Mouse (Mus musculus): Measurements from ENCODE around the gene Frat2. TPM values are rescaled to one million over a fixed set of nuclear protein-coding genes. Genes with fewer than 3 reads are reported as not detected.
A peak's percentile ranks its signal among the peaks of the same experiment; 100 is the strongest.

Gene Frat2
- polyA plus RNA-seq (2012; rRNA removed) = 14.6 and 16.5 TPM in 2 replicates

GRCm38 (mm10) chr19:41847992-41848851, at the start of gene Frat2:
TSS of gene Frat2 (minus strand) at chr19:41848132.
- peak; percentile 98 for DNase-seq (ENCODE audit: low read depth)
- TF ChIP-seq POLR2A (IDR thresholded peaks at IDR 0.05; ENCODE audit: borderline replicate concordance, extremely low read depth, insufficient read depth, insufficient read length, poor library complexity, severe bottlenecking) = peak; percentile 46; the same call in 1 of the 2 replicates
- TF ChIP-seq CTCF (IDR thresholded peaks at IDR 0.05; ENCODE audit: borderline replicate concordance, extremely low read depth, insufficient read depth, insufficient read length) = no peak

GRCm38 (mm10) chr19:41896319-41896711, 48.4 kb upstream of the Frat2 start:
- TF ChIP-seq POLR2A (IDR thresholded peaks at IDR 0.05; ENCODE audit: borderline replicate concordance, extremely low read depth, insufficient read depth, insufficient read length, poor library complexity, severe bottlenecking) = no peak

DNA sequence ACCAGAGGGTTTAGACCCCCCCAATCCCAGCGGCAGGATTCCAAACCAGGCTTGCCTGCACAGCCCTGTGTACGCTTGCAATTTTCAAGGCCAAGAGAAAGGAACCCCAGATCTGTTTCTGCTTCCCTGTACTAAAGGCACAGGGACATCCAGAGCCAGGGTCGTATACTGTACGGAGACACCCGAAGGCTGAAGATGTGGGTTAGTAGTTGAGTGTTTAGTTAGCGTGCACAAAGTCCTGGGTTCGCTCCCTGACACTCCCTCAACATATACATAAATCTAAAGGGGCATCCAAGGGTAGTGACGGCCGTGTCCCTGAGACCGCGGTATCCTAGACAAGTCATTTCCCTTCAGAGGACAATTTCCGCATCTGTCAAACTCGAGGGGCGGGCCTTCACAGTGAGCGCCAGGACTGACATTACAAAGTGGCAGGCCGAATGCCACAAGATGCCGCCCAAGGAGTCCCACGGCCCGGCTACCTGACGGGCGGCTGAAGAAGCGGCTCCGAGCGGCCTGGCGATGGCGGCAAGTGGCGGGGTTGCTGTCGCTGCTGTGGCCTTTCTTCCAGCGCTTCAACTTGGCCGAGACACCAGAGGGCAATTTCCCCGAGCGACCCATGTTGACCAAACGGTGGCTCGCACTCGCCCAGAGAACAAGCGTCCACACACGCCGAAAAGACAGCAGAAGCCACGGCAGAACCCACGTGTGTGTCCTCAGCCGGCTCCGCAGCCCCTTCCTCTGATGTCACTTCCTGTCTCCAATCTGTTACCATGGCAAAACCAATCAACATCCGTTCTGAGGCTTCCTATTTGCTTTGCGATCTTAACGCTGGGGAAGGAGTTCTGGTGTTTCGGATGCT, 47.8 kb upstream of the Frat2 start, which contains the start of gene Rrp12:
Gene Rrp12 (minus strand): TSS at position 714 of the 859 bp plus-strand sequence.
- TF ChIP-seq POLR2A (IDR thresholded peaks at IDR 0.05; ENCODE audit: borderline replicate concordance, extremely low read depth, insufficient read depth, insufficient read length, poor library complexity, severe bottlenecking) (no peak; the same call in 1 of the 2 replicates), CTCF (IDR thresholded peaks at IDR 0.05; ENCODE audit: borderline replicate concordance, extremely low read depth, insufficient read depth, insufficient read length) (no peak)

More at GRCm38 (mm10) chr19:41896319-41896711, 48.4 kb upstream of the Frat2 start:
- no peak for DNase-seq (ENCODE audit: low read depth)

GRCm38 (mm10) chr19:41894959-41895358, 47.0 kb upstream of the Frat2 start:
- no peak for TF ChIP-seq CTCF (IDR thresholded peaks at IDR 0.05; ENCODE audit: borderline replicate concordance, extremely low read depth, insufficient read depth, insufficient read length)
- no peak for TF ChIP-seq POLR2A (IDR thresholded peaks at IDR 0.05; ENCODE audit: borderline replicate concordance, extremely low read depth, insufficient read depth, insufficient read length, poor library complexity, severe bottlenecking)

More for the DNA sequence above, 47.8 kb upstream of the Frat2 start, which contains the start of gene Rrp12:
- DNase-seq (ENCODE audit: low read depth) = peak; percentile 97

GRCm38 (mm10) chr19:41888191-41888590, 40.3 kb upstream of the Frat2 start:
- no peak for TF ChIP-seq POLR2A (IDR thresholded peaks at IDR 0.05; ENCODE audit: borderline replicate concordance, extremely low read depth, insufficient read depth, insufficient read length, poor library complexity, severe bottlenecking)
- no peak for TF ChIP-seq CTCF (IDR thresholded peaks at IDR 0.05; ENCODE audit: borderline replicate concordance, extremely low read depth, insufficient read depth, insufficient read length)
- DNase-seq (ENCODE audit: low read depth) = no peak

More at GRCm38 (mm10) chr19:41894959-41895358, 47.0 kb upstream of the Frat2 start:
- DNase-seq (ENCODE audit: low read depth) = no peak

DNA sequence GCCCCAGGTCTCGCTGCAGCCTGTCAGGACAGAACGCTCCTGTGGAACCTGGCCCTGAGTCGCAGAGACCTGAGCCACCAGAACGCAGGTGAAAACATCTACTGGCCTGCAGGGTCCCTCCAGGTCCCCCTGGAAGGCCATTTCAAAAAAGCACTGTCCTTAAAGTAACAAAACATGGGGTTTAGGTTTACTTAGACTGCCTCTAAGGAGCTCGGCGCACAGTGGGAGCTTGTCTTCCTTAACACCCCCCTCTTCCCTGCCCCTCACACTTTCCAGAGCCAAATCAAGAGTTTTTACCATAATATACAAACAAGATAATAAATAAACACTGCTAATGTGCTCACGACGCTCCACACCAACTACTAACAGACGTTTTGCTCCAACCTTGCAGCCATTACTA, 36.0 kb upstream of the Frat2 start:
- no peak for TF ChIP-seq CTCF (IDR thresholded peaks at IDR 0.05; ENCODE audit: borderline replicate concordance, extremely low read depth, insufficient read depth, insufficient read length)
- TF ChIP-seq POLR2A (IDR thresholded peaks at IDR 0.05; ENCODE audit: borderline replicate concordance, extremely low read depth, insufficient read depth, insufficient read length, poor library complexity, severe bottlenecking) = no peak
- DNase-seq (ENCODE audit: low read depth) = no peak

DNA sequence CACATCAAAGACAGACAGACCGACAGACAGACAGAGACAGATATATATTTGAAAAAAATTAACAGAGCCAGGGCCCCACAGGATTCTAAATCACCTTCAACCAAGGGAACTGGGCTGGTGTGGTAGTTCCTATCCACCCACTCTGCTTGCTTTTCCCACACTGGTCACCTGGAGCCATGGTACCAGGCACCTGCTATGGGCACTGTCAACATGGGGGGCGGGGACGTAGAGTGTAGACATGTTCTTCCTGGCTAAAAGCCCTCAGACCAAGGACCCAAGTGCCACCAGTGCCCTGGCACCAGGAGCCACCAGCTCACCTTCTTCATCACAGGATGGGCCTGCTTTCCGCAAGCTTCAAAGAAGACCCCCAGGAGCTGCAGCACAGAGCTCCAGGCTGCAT, 33.9 kb upstream of the Frat2 start:
- TF ChIP-seq CTCF (IDR thresholded peaks at IDR 0.05; ENCODE audit: borderline replicate concordance, extremely low read depth, insufficient read depth, insufficient read length) = no peak
- no peak for DNase-seq (ENCODE audit: low read depth)

DNA sequence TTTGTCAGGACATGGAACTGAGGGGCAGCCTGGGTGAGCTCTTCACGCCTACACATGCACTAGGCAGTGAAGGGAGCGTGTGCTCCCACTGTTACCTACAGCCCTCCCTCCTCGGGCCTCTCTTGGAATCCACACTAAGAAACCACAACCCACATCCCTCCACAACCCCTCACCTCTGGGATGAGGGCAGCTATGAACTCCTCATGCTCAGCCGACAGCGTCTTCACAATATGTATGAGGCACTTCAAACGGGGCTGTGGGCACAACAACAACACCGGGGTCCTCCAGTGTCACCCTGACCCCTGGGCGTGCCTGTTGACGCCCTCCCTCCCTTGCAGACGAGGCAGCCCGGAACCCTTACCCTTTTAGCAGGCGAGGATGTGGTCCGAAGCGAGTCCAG, 26.4 kb upstream of the Frat2 start:
- DNase-seq (ENCODE audit: low read depth) = no peak
- TF ChIP-seq POLR2A (IDR thresholded peaks at IDR 0.05; ENCODE audit: borderline replicate concordance, extremely low read depth, insufficient read depth, insufficient read length, poor library complexity, severe bottlenecking) (no peak), CTCF (IDR thresholded peaks at IDR 0.05; ENCODE audit: borderline replicate concordance, extremely low read depth, insufficient read depth, insufficient read length) (no peak)

DNA sequence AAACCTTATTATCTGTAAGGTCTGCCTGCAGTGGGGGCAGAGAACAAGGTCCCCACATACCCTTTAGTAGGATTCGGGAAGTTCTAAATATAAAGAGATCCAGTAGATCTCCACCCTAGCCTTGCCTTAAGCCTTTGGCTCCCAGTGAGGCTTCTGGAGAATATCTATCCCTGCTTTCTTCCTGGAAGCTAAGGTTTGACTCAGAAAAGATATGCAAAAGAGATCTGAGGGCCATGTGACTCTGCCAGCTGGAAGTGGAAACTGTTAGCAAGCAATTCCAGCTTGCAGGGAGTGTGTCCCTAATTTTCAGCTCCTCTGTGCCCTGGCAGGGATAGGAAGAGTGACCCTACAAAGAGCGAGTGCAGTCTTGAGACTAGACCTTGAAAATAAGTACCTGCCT, 24.4 kb upstream of the Frat2 start:
- DNase-seq (ENCODE audit: low read depth) = no peak
- no peak for TF ChIP-seq POLR2A (IDR thresholded peaks at IDR 0.05; ENCODE audit: borderline replicate concordance, extremely low read depth, insufficient read depth, insufficient read length, poor library complexity, severe bottlenecking)
- TF ChIP-seq CTCF (IDR thresholded peaks at IDR 0.05; ENCODE audit: borderline replicate concordance, extremely low read depth, insufficient read depth, insufficient read length) = no peak

DNA sequence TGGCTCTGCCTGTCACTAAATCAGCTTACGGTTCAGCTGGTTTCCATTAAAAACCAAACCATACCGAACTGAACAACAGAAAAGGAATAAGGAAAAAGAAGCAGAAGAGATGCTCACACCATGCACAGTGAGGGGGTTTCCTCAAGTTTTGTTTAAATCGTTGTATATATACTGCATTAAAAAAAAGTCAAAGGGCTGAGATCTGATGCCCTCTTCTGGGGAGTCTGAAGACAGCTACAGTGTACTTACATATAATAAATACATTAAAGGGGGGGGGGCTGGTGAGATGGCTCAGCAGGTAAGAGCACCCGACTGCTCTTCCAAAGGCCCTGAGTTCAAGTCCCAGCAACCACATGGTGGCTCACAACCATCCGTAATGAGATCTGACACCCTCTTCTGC, 22.0 kb upstream of the Frat2 start:
- peak; percentile 20 for DNase-seq (ENCODE audit: low read depth)

DNA sequence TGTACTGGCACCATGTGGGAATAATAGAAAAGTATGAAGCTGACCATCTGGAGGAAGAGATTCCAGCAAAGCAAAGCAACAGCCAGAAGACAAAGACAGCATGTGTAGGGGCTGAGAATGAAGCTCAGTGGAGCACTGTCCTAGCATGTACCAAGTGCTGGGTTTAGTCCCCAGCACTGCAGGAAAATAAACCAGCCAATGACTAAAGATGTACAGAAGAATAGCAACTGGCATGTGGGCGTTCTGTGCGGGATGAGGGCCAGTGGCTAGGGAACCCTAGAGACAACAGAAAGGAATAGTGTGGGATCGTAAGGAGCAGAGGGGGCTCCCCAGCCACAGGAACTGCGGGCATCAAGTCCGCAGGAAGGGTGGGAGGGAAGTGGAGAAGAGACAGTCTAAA, 21.4 kb upstream of the Frat2 start:
- TF ChIP-seq CTCF (IDR thresholded peaks at IDR 0.05; ENCODE audit: borderline replicate concordance, extremely low read depth, insufficient read depth, insufficient read length) = no peak
- no peak for TF ChIP-seq POLR2A (IDR thresholded peaks at IDR 0.05; ENCODE audit: borderline replicate concordance, extremely low read depth, insufficient read depth, insufficient read length, poor library complexity, severe bottlenecking)
- no peak for DNase-seq (ENCODE audit: low read depth)
